Mouse (Mus musculus) bone marrow macrophage, adult 2 months (primary cell): ENCODE results near the gene Gm21789. TPM values are rescaled to one million over a fixed set of nuclear protein-coding genes. Genes with fewer than 3 reads are reported as not detected.
"Not testable (repeated sequence)": the region's sequence is repeated elsewhere in the genome, so short reads cannot be mapped to it uniquely, and the experiment has no call there.

Source experiments
- H3K27ac ChIP-seq: 2 replicates; pipeline ENCODE4 v1.5.1; 2012; ENCODE audit warnings: low read depth, low read length; ENCODE audit not compliant: insufficient read depth
- H3K4me1 ChIP-seq: 2 replicates; pipeline ENCODE4 v1.6.1; 2012; ENCODE audit warnings: low read length; ENCODE audit not compliant: control insufficient read depth, insufficient read depth
- H3K4me3 ChIP-seq: 2 replicates; pipeline ENCODE4 v1.5.1; 2012; ENCODE audit warnings: mild to moderate bottlenecking, low read length, moderate library complexity; ENCODE audit not compliant: insufficient read depth
- polyA plus RNA-seq: library from polyadenylated mRNA; stranded (reverse); fragments of >200 nt; gene quantifications from 2 replicates; pipeline ENCODE4 v1.2.4, GENCODE M21; 2012; ENCODE audit not compliant: missing spikeins, insufficient read depth, insufficient read length

The Gm21789 gene
- not detected in 2 replicates for polyA plus RNA-seq

GRCm38 (mm10) chrX:32941468-32941867 lies at the start of gene Gm21789:
Gm21789 (plus strand) TSS chrX:32941768.
- H3K4me3 ChIP-seq, H3K27ac ChIP-seq, H3K4me1 ChIP-seq: not testable (repeated sequence)

- H3K27ac ChIP-seq, H3K4me1 ChIP-seq, H3K4me3 ChIP-seq: not testable (repeated sequence)
Measured at GRCm38 (mm10) chrX:32894325-32894724, 47.2 kb upstream of the Gm21789 start, which contains the start of gene Btbd35f30. Btbd35f30 (plus strand) TSS chrX:32894625.

- not testable (repeated sequence) for H3K27ac ChIP-seq, H3K4me3 ChIP-seq, H3K4me1 ChIP-seq
Measured at GRCm38 (mm10) chrX:32973597-32973996, 32.0 kb downstream of the Gm21789 start, which contains the start of gene Btbd35f5. Btbd35f5 (plus strand) TSS chrX:32973897.

Other genes with a start within 250 kb of the Gm21789 start
- not detected in 2 replicates for gene Btbd35f21, start 215.7 kb upstream of the Gm21789 start, polyA plus RNA-seq
- gene Btbd35f30, start 47.1 kb upstream of the Gm21789 start, polyA plus RNA-seq: not detected in 2 replicates
- gene Btbd35f5, start 32.1 kb downstream of the Gm21789 start, polyA plus RNA-seq: not detected in 2 replicates